Mouse (Mus musculus) CD8-positive naive resting alpha-beta T cell, adult 57 days (primary cell): ENCODE measurements around the gene Sptssb. TPM values are rescaled to one million over a fixed set of nuclear protein-coding genes. Genes with fewer than 3 reads are reported as not detected.

Experiments used
- total RNA-seq: library from RNA; stranded (reverse); gene quantifications from one replicate; pipeline ENCODE4 v1.2.4, GENCODE M21; 2023

The Sptssb gene
- not detected for total RNA-seq

GRCm38 (mm10) chr3:69859858-69860588 is at the start of gene Sptssb:
Gene Sptssb (minus strand): TSS chr3:69859940.

Other genes with a start within 250 kb of the Sptssb start
- gene Nmd3, start 138.0 kb downstream of the Sptssb start, total RNA-seq, result 99.9 TPM
- gene Otol1, start 147.7 kb upstream of the Sptssb start, total RNA-seq, result not detected